19 mouse cellular contexts compared by ENCODE assay signal in genomic region chr9:62515138-62515537, GRCm38 (mm10). TPM values are rescaled to one million over a fixed set of nuclear protein-coding genes. Genes with fewer than 3 reads are reported as not detected.
A peak's percentile ranks its signal among the peaks of the same experiment; 100 is the strongest.
DNase-seq lines count a peak whose midpoint lies in the region; ATAC-seq lines count a peak whose summit lies in the region.
"Had no signal": no experiment of that assay in that cellular context is flagged by ENCODE, and none has a peak within 500 bp of the region (broad histone marks: within the 10 kb centered on the region; RNA-seq: fewer than 3 reads in every experiment).

No protein-coding gene starts in this region.

- H3K9me3 ChIP-seq in kidney, embryonic 15.5 days (replicated peaks): no peaks in the 10 kb centered on the region
- no peaks in the 10 kb centered on the region for H3K9me3 ChIP-seq in neural tube, embryonic 15.5 days (replicated peaks)
- H3K9me3 ChIP-seq: embryonic facial prominence, embryonic 15.5 days; forebrain, embryonic 10.5 days; heart, embryonic 12.5 days; hindbrain, embryonic 10.5 days had no signal

- H3K36me3 ChIP-seq in kidney, embryonic 15.5 days: no peaks in the 10 kb centered on the region
- no peaks in the 10 kb centered on the region for H3K36me3 ChIP-seq in neural tube, embryonic 15.5 days
- H3K36me3 ChIP-seq: embryonic facial prominence, embryonic 15.5 days; forebrain, embryonic 10.5 days; heart, embryonic 12.5 days; hindbrain, embryonic 10.5 days had no signal

- peak; percentile 25 to 59 for DNase-seq in adrenal gland, postnatal 36 days
- no peak for DNase-seq in adrenal gland, postnatal 25 days
- DNase-seq in kidney, adult 11 months: no peak
- no peak for DNase-seq in neural tube, embryonic 10.5 days (ENCODE audit: extremely low spot score, low spot score)
- DNase-seq: cerebellum, adult 18-20 months; cerebellum, postnatal 10 days; embryo, embryonic 11 days; gastrocnemius, adult 2 months; gastrocnemius, postnatal 25 days had no signal

- peaks cover 50% of the 10 kb centered on the region for H3K4me1 ChIP-seq in kidney, embryonic 15.5 days
- peaks cover 81% of the 10 kb centered on the region for H3K4me1 ChIP-seq in neural tube, embryonic 15.5 days

- no peaks in the 10 kb centered on the region for H3K27me3 ChIP-seq in kidney, embryonic 15.5 days
- H3K27me3 ChIP-seq in neural tube, embryonic 15.5 days (replicated peaks): no peaks in the 10 kb centered on the region
- H3K27me3 ChIP-seq: embryonic facial prominence, embryonic 15.5 days; heart, embryonic 12.5 days had no signal

- 87% methylated on average over 7 of the region's 7 CpGs for WGBS in kidney, embryonic 15.5 days
- 90% methylated on average over 7 of the region's 7 CpGs for WGBS in neural tube, embryonic 15.5 days

- 0 out of 2 replicates have a peak overlapping the region, but pooled peaks have one; percentile 91 for H3K27ac ChIP-seq in kidney, embryonic 15.5 days
- peak overlapping the region; percentile 33; the same call in 1 of the 2 replicates for H3K27ac ChIP-seq in neural tube, embryonic 15.5 days (replicated peaks)
- H3K27ac ChIP-seq: embryonic facial prominence, embryonic 15.5 days; forebrain, embryonic 10.5 days had no signal

- H3K4me3 ChIP-seq in kidney, embryonic 15.5 days (replicated peaks): no peak overlapping the region
- no peak overlapping the region for H3K4me3 ChIP-seq in neural tube, embryonic 15.5 days (replicated peaks)
- H3K4me3 ChIP-seq: embryonic facial prominence, embryonic 15.5 days; erythroblast, embryonic 14.5 days; forebrain, embryonic 10.5 days; gastrocnemius, adult 2 months; heart, embryonic 12.5 days; hindbrain, embryonic 10.5 days had no signal

- H3K9ac ChIP-seq in kidney, embryonic 15.5 days: no peak overlapping the region
- H3K9ac ChIP-seq in neural tube, embryonic 15.5 days (replicated peaks): no peak overlapping the region
- H3K9ac ChIP-seq: embryonic facial prominence, embryonic 15.5 days; heart, embryonic 12.5 days had no signal

- no peak overlapping the region for H3K4me2 ChIP-seq in kidney, embryonic 15.5 days
- H3K4me2 ChIP-seq in neural tube, embryonic 15.5 days: no peak overlapping the region
- H3K4me2 ChIP-seq: embryonic facial prominence, embryonic 15.5 days; heart, embryonic 12.5 days had no signal

- ATAC-seq in kidney, embryonic 15.5 days (replicated peaks; ENCODE audit: low FRiP score): no peak
- no peak for ATAC-seq in neural tube, embryonic 15.5 days (ENCODE audit: low FRiP score)
- ATAC-seq: forebrain, embryonic 14.5 days; hindbrain, embryonic 16.5 days; inflammation-experienced regulatory T-cells, adult 6 months had no signal

RNA-seq across cellular contexts. Expression of gene Coro2b, which starts 21.7 kb away (rescaled TPM):
- 10 to 100 TPM in 1 of 2 experiments, 1 to 10 TPM in 1; 8.4 to 14.6 TPM for total RNA-seq in adrenal gland, postnatal 36 days (2021)
- total RNA-seq in adrenal gland, postnatal 25 days (2021): 16.2 and 20.4 TPM in 2 replicates
- polyA plus RNA-seq in kidney, embryonic 15.5 days (2015; fragmentation: Nextera tagmentation; extraction: Ambion mirVana): 16.8 and 19.1 TPM in 2 replicates
- 34.3 and 38.2 TPM in 2 replicates for polyA plus RNA-seq in neural tube, embryonic 15.5 days (2015; fragmentation: Nextera tagmentation; extraction: Ambion mirVana)
- polyA plus RNA-seq: erythroblast, embryonic 14.5 days had no signal

Comparison
In these comparisons a context has a peak if more than half of its experiments do, and no peak if none do; other contexts are left out.
1. DNase-seq: peak in adrenal gland, postnatal 36 days (2 of 2); none in adrenal gland, postnatal 25 days (single experiment), kidney, adult 11 months (single experiment) and neural tube, embryonic 10.5 days (single experiment).